19 mouse cellular contexts compared by ENCODE assay signal in the genomic region with DNA sequence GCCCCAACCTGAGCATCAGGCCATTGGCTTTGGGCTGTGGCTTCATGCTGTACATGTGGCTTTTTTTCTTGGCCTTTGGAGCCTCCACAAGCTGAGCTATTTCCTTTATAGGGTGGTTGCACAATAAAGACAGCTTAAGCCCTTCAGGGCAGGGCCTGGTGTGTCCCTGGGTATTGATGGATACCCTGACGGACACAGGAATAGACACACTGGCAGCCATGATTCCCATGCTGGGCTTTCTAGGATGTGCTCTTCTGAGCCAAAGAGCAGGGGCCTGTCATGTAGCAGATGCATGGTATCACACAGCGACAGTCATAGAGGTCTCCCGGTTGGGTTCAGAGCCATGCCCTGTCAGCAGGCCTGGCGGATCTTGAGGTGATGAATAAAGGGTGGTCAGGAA. TPM values are rescaled to one million over a fixed set of nuclear protein-coding genes. Genes with fewer than 3 reads are reported as not detected.
DNase-seq lines count a peak whose midpoint lies in the region; ATAC-seq lines count a peak whose summit lies in the region.
"Had no signal": no experiment of that assay in that cellular context is flagged by ENCODE, and none has a peak within 500 bp of the region (broad histone marks: within the 10 kb centered on the region; RNA-seq: fewer than 3 reads in every experiment).

No protein-coding gene starts in this region.

- H3K27ac ChIP-seq in heart, embryonic 15.5 days: peak overlapping the region; percentile 26; the same call in 1 of the 2 replicates
- peak overlapping the region; percentile 74 for H3K27ac ChIP-seq in lung, embryonic 16.5 days (ENCODE audit: low read length)
- peak overlapping the region; percentile 69 for H3K27ac ChIP-seq in intestine, embryonic 16.5 days (ENCODE audit: low read length)
- H3K27ac ChIP-seq: forebrain, embryonic 12.5 days; midbrain, embryonic 12.5 days had no signal

- H3K27me3 ChIP-seq in heart, embryonic 15.5 days: no peaks in the 10 kb centered on the region
- H3K27me3 ChIP-seq in lung, embryonic 16.5 days (ENCODE audit: control insufficient read depth, insufficient read depth, low read depth, low read length): no peaks in the 10 kb centered on the region
- no peaks in the 10 kb centered on the region for H3K27me3 ChIP-seq in intestine, embryonic 16.5 days (replicated peaks; ENCODE audit: control insufficient read depth, insufficient read depth, low read length)
- H3K27me3 ChIP-seq: forebrain, embryonic 12.5 days; midbrain, embryonic 12.5 days had no signal

- H3K4me1 ChIP-seq in heart, embryonic 15.5 days (replicated peaks): peaks cover 34% of the 10 kb centered on the region
- peaks cover 7% of the 10 kb centered on the region; the same call in 1 of the 2 replicates for H3K4me1 ChIP-seq in lung, embryonic 16.5 days (replicated peaks; ENCODE audit: control insufficient read depth, insufficient read depth, low read length)
- H3K4me1 ChIP-seq in intestine, embryonic 16.5 days (ENCODE audit: control insufficient read depth, insufficient read depth, low read length): peaks cover 9% of the 10 kb centered on the region
- H3K4me1 ChIP-seq: forebrain, embryonic 12.5 days; midbrain, embryonic 12.5 days had no signal

- H3K4me3 ChIP-seq in heart, embryonic 15.5 days: no peak overlapping the region
- no peak overlapping the region for H3K4me3 ChIP-seq in lung, embryonic 16.5 days (ENCODE audit: low read length)
- H3K4me3 ChIP-seq in intestine, embryonic 16.5 days (ENCODE audit: low read length): no peak overlapping the region
- H3K4me3 ChIP-seq: forebrain, embryonic 12.5 days; hindbrain, embryonic 10.5 days; midbrain, embryonic 12.5 days had no signal

- no peaks in the 10 kb centered on the region for H3K9me3 ChIP-seq in heart, embryonic 15.5 days (replicated peaks)
- H3K9me3 ChIP-seq in lung, embryonic 16.5 days (ENCODE audit: control insufficient read depth, low read length): no peaks in the 10 kb centered on the region
- H3K9me3 ChIP-seq in intestine, embryonic 16.5 days (ENCODE audit: control insufficient read depth, low read length): no peaks in the 10 kb centered on the region
- H3K9me3 ChIP-seq: forebrain, embryonic 12.5 days; G1E; hindbrain, embryonic 10.5 days; midbrain, embryonic 12.5 days had no signal

- H3K4me2 ChIP-seq in heart, embryonic 15.5 days: no peak overlapping the region
- H3K4me2 ChIP-seq in lung, embryonic 16.5 days (ENCODE audit: low read depth, low read length): no peak overlapping the region
- H3K4me2 ChIP-seq in intestine, embryonic 16.5 days (ENCODE audit: low read depth, low read length): no peak overlapping the region
- H3K4me2 ChIP-seq: forebrain, embryonic 12.5 days; midbrain, embryonic 12.5 days had no signal

- no peak for ATAC-seq in heart, embryonic 15.5 days (replicated peaks; ENCODE audit: insufficient number of reproducible peaks, insufficient read depth, low FRiP score, low read depth)
- ATAC-seq in lung, embryonic 16.5 days (ENCODE audit: low read depth): peak; percentile 29; the same call in 1 of the 2 replicates
- no peak for ATAC-seq in intestine, embryonic 16.5 days

- DNase-seq in heart, adult 8-10 months (ENCODE audit: low spot score): no peak
- DNase-seq in lung, postnatal 25 days (ENCODE audit: low spot score): no peak
- DNase-seq in NIH3T3 (ENCODE audit: low read depth): peak; percentile 5
- DNase-seq in left cerebral cortex, postnatal 25 days (ENCODE audit: low spot score in 2 of 2): no peak
- DNase-seq in left cerebral cortex, adult 8-10 months (ENCODE audit: low spot score in 2 of 2): no peak
- DNase-seq: adrenal gland, adult 2 months; cerebellum, adult 11-12 months; cerebellum, postnatal 36 days; kidney, adult 11 months; kidney, postnatal 4 days; lung, adult 18-20 months; right cerebral cortex, adult 18-20 months had no signal

- no peak overlapping the region for H3K9ac ChIP-seq in heart, embryonic 15.5 days
- H3K9ac ChIP-seq in lung, embryonic 16.5 days (ENCODE audit: low read length): no peak overlapping the region
- no peak overlapping the region for H3K9ac ChIP-seq in intestine, embryonic 16.5 days (ENCODE audit: low read depth, low read length)
- H3K9ac ChIP-seq: forebrain, embryonic 12.5 days; midbrain, embryonic 12.5 days had no signal

- 0 out of 2 replicates have a peak, but pooled peaks cover 8% of the 10 kb centered on the region for H3K36me3 ChIP-seq in heart, embryonic 15.5 days
- peaks cover 6% of the 10 kb centered on the region for H3K36me3 ChIP-seq in lung, embryonic 16.5 days (ENCODE audit: control insufficient read depth, insufficient read depth, low read length)
- H3K36me3 ChIP-seq in intestine, embryonic 16.5 days (ENCODE audit: control insufficient read depth, insufficient read depth, low read length): 0 out of 2 replicates have a peak, but pooled peaks cover 9% of the 10 kb centered on the region
- H3K36me3 ChIP-seq: forebrain, embryonic 12.5 days; G1E; midbrain, embryonic 12.5 days had no signal

- intact Hi-C loops in left cerebral cortex, postnatal 25 days (cut with DNase I): loop anchor here (5.0 kb wide), 1 partner anchor 260 kb away; a partner anchor contains a TSS

- 71% methylated on average over 4 of the region's 4 CpGs for WGBS in heart, embryonic 15.5 days
- 73% methylated on average over 4 of the region's 4 CpGs for whole genome bisulfite sequencing in lung, embryonic 16.5 days
- WGBS in intestine, embryonic 16.5 days: 90% methylated on average over 4 of the region's 4 CpGs

RNA-seq across cellular contexts. Expression of a gene that starts 0.9 kb away (rescaled TPM):
- polyA plus RNA-seq in heart, embryonic 15.5 days (2015; fragmentation: Nextera tagmentation; extraction: Ambion mirVana): 90.9 and 128 TPM in 2 replicates
- total RNA-seq in heart, adult 8-10 months (2022): 10 to 100 TPM; 23.3 to 31.8 (median 29.8) TPM
- 329 and 333 TPM in 2 replicates for polyA plus RNA-seq in lung, embryonic 16.5 days (2015; fragmentation: Nextera tagmentation; extraction: Ambion mirVana)
- 327 and 341 TPM in 2 replicates for polyA plus RNA-seq in intestine, embryonic 16.5 days (2015; fragmentation: Nextera tagmentation; extraction: Ambion mirVana)
- total RNA-seq in left cerebral cortex, postnatal 25 days (2021): 10 to 100 TPM; 35.8 to 45.6 TPM
- 10 to 100 TPM; 48.8 to 56.0 (median 51.9) TPM for total RNA-seq in left cerebral cortex, adult 8-10 months (2022)
- polyA plus RNA-seq: G1E had no signal
